Mouse (Mus musculus) retina, postnatal 1 day (tissue): ENCODE results near the gene Dtx3l.
"Not testable (repeated sequence)": the region's sequence is repeated elsewhere in the genome, so short reads cannot be mapped to it uniquely, and the experiment has no call there.

Source experiments
- DNase-seq: peaks from one replicate; pipeline ENCODE4 v3.0.0-alpha.2; 2012

Dtx3l gene

GRCm38 (mm10) chr16:35938211-35939151, at the start of gene Dtx3l, which contains the start of gene Parp9:
Gene Dtx3l (minus strand): TSS chr16:35939151.
Gene Parp9 (plus strand): TSS chr16:35938470.
- peak; percentile 73 for DNase-seq

GRCm38 (mm10) chr16:35987930-35988329, 49.0 kb upstream of the Dtx3l start:
- no peak for DNase-seq

- no peak for DNase-seq
Measured at GRCm38 (mm10) chr16:35984471-35984870, 45.5 kb upstream of the Dtx3l start.

- DNase-seq: no peak
Measured at GRCm38 (mm10) chr16:35983517-35984101, 44.7 kb upstream of the Dtx3l start.

- DNase-seq: peak; percentile 95
Measured at GRCm38 (mm10) chr16:35982902-35983516, 44.1 kb upstream of the Dtx3l start.

GRCm38 (mm10) chr16:35982506-35982901, 43.6 kb upstream of the Dtx3l start:
- DNase-seq: no peak

- DNase-seq: peak; percentile 92
Measured at GRCm38 (mm10) chr16:35981363-35981821, 42.4 kb upstream of the Dtx3l start.

- DNase-seq: not testable (repeated sequence)
Measured at GRCm38 (mm10) chr16:35978450-35978849, 39.5 kb upstream of the Dtx3l start, which contains the start of gene Kpna1. Gene Kpna1 (plus strand): TSS chr16:35978750.

- DNase-seq: no peak
Measured at GRCm38 (mm10) chr16:35974021-35974420, 35.1 kb upstream of the Dtx3l start.

GRCm38 (mm10) chr16:35968149-35968548, 29.2 kb upstream of the Dtx3l start:
- no peak for DNase-seq

- no peak for DNase-seq
Measured at GRCm38 (mm10) chr16:35967319-35967718, 28.4 kb upstream of the Dtx3l start.

GRCm38 (mm10) chr16:35966411-35967115, 27.6 kb upstream of the Dtx3l start:
- no peak for DNase-seq

GRCm38 (mm10) chr16:35965991-35966390, 27.0 kb upstream of the Dtx3l start:
- not testable (repeated sequence) for DNase-seq

- DNase-seq: no peak
Measured at GRCm38 (mm10) chr16:35952628-35953130, 13.7 kb upstream of the Dtx3l start.

- no peak for DNase-seq
Measured at GRCm38 (mm10) chr16:35951216-35951615, 12.3 kb upstream of the Dtx3l start.

- no peak for DNase-seq
Measured at GRCm38 (mm10) chr16:35949264-35949663, 10.3 kb upstream of the Dtx3l start.

GRCm38 (mm10) chr16:35941382-35941781, 2.4 kb upstream of the Dtx3l start:
- DNase-seq: peak; percentile 30

- DNase-seq: peak; percentile 79
Measured at GRCm38 (mm10) chr16:35939690-35940089, 739 bp upstream of the Dtx3l start.

- peak; percentile 36 for DNase-seq
Measured at GRCm38 (mm10) chr16:35939261-35939660, 310 bp upstream of the Dtx3l start.

GRCm38 (mm10) chr16:35933181-35933580, 5.8 kb downstream of the Dtx3l start:
- no peak for DNase-seq

- DNase-seq: no peak
Measured at GRCm38 (mm10) chr16:35932179-35933055, 6.5 kb downstream of the Dtx3l start.
